Mouse (Mus musculus): ENCODE data around the gene Gna13.

DNA sequence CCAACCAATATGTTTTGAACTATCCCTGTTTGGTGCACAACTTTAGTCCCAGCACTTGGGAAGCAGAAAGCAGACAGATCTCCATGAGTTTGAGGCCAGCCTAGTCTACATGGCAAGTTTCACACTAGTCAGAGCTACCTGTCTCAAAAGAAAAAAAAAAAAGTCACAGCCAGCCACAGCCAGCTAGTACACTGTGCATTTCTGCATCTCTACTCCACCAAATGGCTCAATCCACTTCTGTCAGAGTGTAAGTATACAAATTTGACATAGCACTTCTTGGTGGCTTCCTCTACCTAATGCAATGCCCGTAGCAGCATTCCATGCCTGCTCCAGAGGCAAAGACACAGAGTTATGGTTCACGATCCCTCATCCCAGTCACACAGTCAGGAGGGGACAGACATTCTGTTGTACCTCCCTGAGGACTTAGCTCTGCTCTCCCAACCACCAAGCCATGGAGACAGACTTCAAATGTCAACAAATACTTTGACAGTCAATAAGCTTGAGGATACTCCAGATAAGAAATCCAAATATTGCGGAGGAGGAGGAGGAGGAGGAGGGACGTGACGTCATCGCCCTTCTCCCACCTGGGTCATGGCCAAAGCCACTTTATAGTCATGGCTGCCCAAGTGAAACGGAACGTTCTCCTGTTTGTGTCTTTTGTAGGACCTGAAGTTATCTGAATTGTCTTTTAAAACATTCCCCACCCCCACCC is 54.2 kb downstream of the Gna13 start:
- no peak for TF ChIP-seq CTCF (IDR thresholded peaks at IDR 0.05; ENCODE audit: extremely low read depth, insufficient read depth, insufficient read length, insufficient replicate concordance)
- TF ChIP-seq POLR2A (IDR thresholded peaks at IDR 0.05; ENCODE audit: low read depth, low read length) = no peak

Measured in spleen, adult 2 months (tissue).